Mouse (Mus musculus): ENCODE data around the gene Slc8a2. TPM values are rescaled to one million over a fixed set of nuclear protein-coding genes. Genes with fewer than 3 reads are reported as not detected.
A peak's percentile ranks its signal among the peaks of the same experiment; 100 is the strongest.

The Slc8a2 gene
- polyA plus RNA-seq, 2 experiments, result 0.08 TPM; not detected in 1

GRCm38 (mm10) chr7:16158735-16159134 is 29.1 kb downstream of the Slc8a2 start:
- TF ChIP-seq CTCF (IDR thresholded peaks at IDR 0.05; ENCODE audit: low read depth) (no peak), EP300 (IDR thresholded peaks at IDR 0.05; ENCODE audit: low read depth) (no peak)
- H3K27me3 ChIP-seq (ENCODE audit: control insufficient read depth, insufficient read depth, low read length), result peaks cover 17% of the 10 kb centered on the region
- H3K27ac ChIP-seq, result no peak overlapping the region
- no peak overlapping the region for H3K4me3 ChIP-seq (ENCODE audit: insufficient read depth in 1 of 2, low read depth in 2 of 2, low read length in 2 of 2)
- H3K4me2 ChIP-seq (ENCODE audit: low read depth), result no peak overlapping the region
- ATAC-seq (ENCODE audit: insufficient read depth), result no peak
- H3K9ac ChIP-seq (replicated peaks), result no peak overlapping the region
- no peaks in the 10 kb centered on the region for H3K9me3 ChIP-seq (ENCODE audit: control insufficient read depth, low read length)
- DNase-seq (ENCODE audit: low read depth in 3 of 3, low spot score in 3 of 3), result no peak
- H3K4me1 ChIP-seq (replicated peaks; ENCODE audit: control insufficient read depth in 2 of 2, insufficient read depth in 2 of 2, low read length in 1 of 2), result no peaks in the 10 kb centered on the region
- H3K36me3 ChIP-seq (replicated peaks; ENCODE audit: control insufficient read depth, insufficient read depth, low read depth), result no peaks in the 10 kb centered on the region
- WGBS (ENCODE audit: insufficient replicate concordance), result 14% methylated on average over 39 of the region's 39 CpGs

GRCm38 (mm10) chr7:16160702-16161101 is 31.1 kb downstream of the Slc8a2 start:
- Histone ChIP-seq H3K4me3 (ENCODE audit: insufficient read depth in 1 of 2, low read depth in 2 of 2, low read length in 2 of 2) (no peak overlapping the region), H3K4me2 (ENCODE audit: low read depth) (no peak overlapping the region), H3K4me1 (replicated peaks; ENCODE audit: control insufficient read depth in 2 of 2, insufficient read depth in 2 of 2, low read length in 1 of 2) (no peaks in the 10 kb centered on the region), H3K9me3 (ENCODE audit: control insufficient read depth, low read length) (no peaks in the 10 kb centered on the region), H3K27ac (no peak overlapping the region), H3K36me3 (replicated peaks; ENCODE audit: control insufficient read depth, insufficient read depth, low read depth) (no peaks in the 10 kb centered on the region), H3K9ac (replicated peaks) (no peak overlapping the region), H3K27me3 (ENCODE audit: control insufficient read depth, insufficient read depth, low read length) (peaks cover 17% of the 10 kb centered on the region)
- TF ChIP-seq CTCF (IDR thresholded peaks at IDR 0.05; ENCODE audit: low read depth) (no peak), EP300 (IDR thresholded peaks at IDR 0.05; ENCODE audit: low read depth) (no peak)
- ATAC-seq (ENCODE audit: insufficient read depth) (no peak), DNase-seq (ENCODE audit: low read depth in 3 of 3, low spot score in 3 of 3) (peak; percentile 10 to 41 (median 12))
- WGBS (ENCODE audit: insufficient replicate concordance), result 34% methylated on average over 3 of the region's 3 CpGs

- no peak for TF ChIP-seq EP300 (IDR thresholded peaks at IDR 0.05; ENCODE audit: low read depth)
- no peak for TF ChIP-seq CTCF (IDR thresholded peaks at IDR 0.05; ENCODE audit: low read depth)
- WGBS (ENCODE audit: insufficient replicate concordance), result 81% methylated on average over 9 of the region's 9 CpGs
- no peaks in the 10 kb centered on the region for H3K9me3 ChIP-seq (ENCODE audit: control insufficient read depth, low read length)
These were observed 31.7 kb downstream of the Slc8a2 start for GRCm38 (mm10) chr7:16161302-16161701.

GRCm38 (mm10) chr7:16162036-16162435 is 32.4 kb downstream of the Slc8a2 start:
- peaks cover 17% of the 10 kb centered on the region for H3K27me3 ChIP-seq (ENCODE audit: control insufficient read depth, insufficient read depth, low read length)
- H3K4me3 ChIP-seq (ENCODE audit: insufficient read depth in 1 of 2, low read depth in 2 of 2, low read length in 2 of 2), result no peak overlapping the region
- no peak overlapping the region for H3K27ac ChIP-seq
- H3K9me3 ChIP-seq (ENCODE audit: control insufficient read depth, low read length), result no peaks in the 10 kb centered on the region
- H3K4me1 ChIP-seq (replicated peaks; ENCODE audit: control insufficient read depth in 2 of 2, insufficient read depth in 2 of 2, low read length in 1 of 2), result no peaks in the 10 kb centered on the region
- H3K4me2 ChIP-seq (ENCODE audit: low read depth), result no peak overlapping the region
- ATAC-seq (ENCODE audit: insufficient read depth), result no peak
- DNase-seq (ENCODE audit: low read depth in 3 of 3, low spot score in 3 of 3), result no peak
- TF ChIP-seq EP300 (IDR thresholded peaks at IDR 0.05; ENCODE audit: low read depth) (no peak), CTCF (IDR thresholded peaks at IDR 0.05; ENCODE audit: low read depth) (no peak)
- H3K9ac ChIP-seq (replicated peaks), result no peak overlapping the region
- no peaks in the 10 kb centered on the region for H3K36me3 ChIP-seq (replicated peaks; ENCODE audit: control insufficient read depth, insufficient read depth, low read depth)
- 57% methylated on average over 7 of the region's 7 CpGs for whole genome bisulfite sequencing (ENCODE audit: insufficient replicate concordance)

More at GRCm38 (mm10) chr7:16161302-16161701, 31.7 kb downstream of the Slc8a2 start:
- no peak for DNase-seq (ENCODE audit: low read depth in 3 of 3, low spot score in 3 of 3)
- H3K4me3 ChIP-seq (ENCODE audit: insufficient read depth in 1 of 2, low read depth in 2 of 2, low read length in 2 of 2), result no peak overlapping the region
- H3K4me1 ChIP-seq (replicated peaks; ENCODE audit: control insufficient read depth in 2 of 2, insufficient read depth in 2 of 2, low read length in 1 of 2), result no peaks in the 10 kb centered on the region
- peaks cover 17% of the 10 kb centered on the region for H3K27me3 ChIP-seq (ENCODE audit: control insufficient read depth, insufficient read depth, low read length)
- H3K4me2 ChIP-seq (ENCODE audit: low read depth), result no peak overlapping the region
- no peaks in the 10 kb centered on the region for H3K36me3 ChIP-seq (replicated peaks; ENCODE audit: control insufficient read depth, insufficient read depth, low read depth)
- ATAC-seq (ENCODE audit: insufficient read depth), result no peak
- H3K9ac ChIP-seq (replicated peaks), result no peak overlapping the region
- no peak overlapping the region for H3K27ac ChIP-seq

- DNase-seq (ENCODE audit: low read depth in 3 of 3, low spot score in 3 of 3) (no peak), ATAC-seq (ENCODE audit: insufficient read depth) (no peak)
- Histone ChIP-seq H3K4me1 (replicated peaks; ENCODE audit: control insufficient read depth in 2 of 2, insufficient read depth in 2 of 2, low read length in 1 of 2) (no peaks in the 10 kb centered on the region), H3K4me3 (ENCODE audit: insufficient read depth in 1 of 2, low read depth in 2 of 2, low read length in 2 of 2) (no peak overlapping the region), H3K27ac (no peak overlapping the region), H3K27me3 (ENCODE audit: control insufficient read depth, insufficient read depth, low read length) (peaks cover 18% of the 10 kb centered on the region), H3K9ac (replicated peaks) (no peak overlapping the region), H3K9me3 (ENCODE audit: control insufficient read depth, low read length) (no peaks in the 10 kb centered on the region), H3K36me3 (replicated peaks; ENCODE audit: control insufficient read depth, insufficient read depth, low read depth) (no peaks in the 10 kb centered on the region), H3K4me2 (ENCODE audit: low read depth) (no peak overlapping the region)
- 20% methylated on average over 1 of the region's 1 CpGs for WGBS (ENCODE audit: insufficient replicate concordance)
- TF ChIP-seq EP300 (IDR thresholded peaks at IDR 0.05; ENCODE audit: low read depth), result no peak
- TF ChIP-seq CTCF (IDR thresholded peaks at IDR 0.05; ENCODE audit: low read depth), result no peak
These were observed 42.5 kb downstream of the Slc8a2 start for GRCm38 (mm10) chr7:16172141-16172581.

Data from liver, embryonic 14.5 days (tissue).